Mouse (Mus musculus): Measurements from ENCODE around the gene Xpnpep1.

- TF ChIP-seq CTCF (IDR thresholded peaks at IDR 0.05), result no peak
- TF ChIP-seq EP300 (IDR thresholded peaks at IDR 0.05), result no peak
Measured at GRCm38 (mm10) chr19:53031957-53032371, 8.1 kb downstream of the Xpnpep1 start.

Data from lung, postnatal 0 days (tissue).